In the genomic region with DNA sequence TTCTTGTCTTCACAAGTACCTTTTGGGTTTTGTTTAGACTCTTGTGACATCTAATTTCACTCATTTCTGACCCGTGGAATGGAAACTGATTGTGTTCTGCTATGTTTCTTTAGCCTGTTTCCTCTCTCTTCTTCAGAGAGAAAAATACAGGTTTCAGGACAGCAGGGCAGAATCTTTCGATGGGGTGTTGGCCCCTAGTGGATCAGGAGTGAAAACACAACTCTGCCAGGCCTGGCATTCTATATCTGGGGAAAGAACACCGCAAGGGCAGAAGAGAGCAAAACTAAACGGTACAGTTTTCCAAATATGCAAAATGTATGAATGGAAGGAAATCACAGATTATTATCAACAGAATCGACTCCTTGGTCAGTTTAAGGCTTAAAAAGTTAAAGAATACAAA, we compare ENCODE assay signal across 10 mouse cellular contexts. TPM values are rescaled to one million over a fixed set of nuclear protein-coding genes. Genes with fewer than 3 reads are reported as not detected.
DNase-seq lines count a peak whose midpoint lies in the region; ATAC-seq and TF ChIP-seq lines count a peak whose summit lies in the region.
"Had no signal": no experiment of that assay in that cellular context is flagged by ENCODE, and none has a peak within 500 bp of the region (broad histone marks: within the 10 kb centered on the region; RNA-seq: fewer than 3 reads in every experiment).

No protein-coding gene starts in this region.

- no peak overlapping the region for H3K4me2 ChIP-seq in liver, postnatal 0 days (ENCODE audit: low read depth, low read length)
- H3K4me2 ChIP-seq: limb, embryonic 12.5 days had no signal

- in situ Hi-C loops in Patski (cut with MboI; ENCODE audit: low pct_unique_long_range_greater_than_20kb), result no loop called here

- TF ChIP-seq EP300 in liver, postnatal 0 days (IDR thresholded peaks at IDR 0.05; ENCODE audit: low read depth), result no peak

- peak; percentile 98 for ATAC-seq in Patski
- ATAC-seq in liver, postnatal 0 days, result no peak
- ATAC-seq in megakaryocyte, adult 5-6 weeks (ENCODE audit: poor library complexity, severe bottlenecking), result no peak

- no peak overlapping the region for H3K4me3 ChIP-seq in liver, postnatal 0 days (ENCODE audit: low read depth, low read length)
- H3K4me3 ChIP-seq: erythroblast, embryonic 14.5 days; limb, embryonic 12.5 days had no signal

- no peak overlapping the region for H3K9ac ChIP-seq in liver, postnatal 0 days (replicated peaks)
- H3K9ac ChIP-seq: limb, embryonic 12.5 days had no signal

- TF ChIP-seq CTCF in Patski (IDR thresholded peaks at IDR 0.05), result peak; percentile 69
- TF ChIP-seq CTCF in liver, postnatal 0 days (IDR thresholded peaks at IDR 0.05; ENCODE audit: low read depth), result peak; percentile 46

- H3K4me1 ChIP-seq in liver, postnatal 0 days (ENCODE audit: insufficient read depth), result no peaks in the 10 kb centered on the region
- H3K4me1 ChIP-seq: limb, embryonic 12.5 days had no signal

- POLR2A ChIA-PET in Patski (lab: Charles Lee), result no interaction called here

- no peak overlapping the region for H3K27ac ChIP-seq in liver, postnatal 0 days (ENCODE audit: low read depth)
- H3K27ac ChIP-seq: limb, embryonic 12.5 days had no signal

- no peaks in the 10 kb centered on the region for H3K9me3 ChIP-seq in liver, postnatal 0 days (ENCODE audit: low read length)
- H3K9me3 ChIP-seq: limb, embryonic 12.5 days had no signal

- CTCF ChIA-PET in Patski (lab: Charles Lee), result interaction anchor here (1.0 kb wide), 1 partner anchor 15 kb away, joined by 3 read pairs; no protein-coding TSS in a partner anchor

- peaks cover 16% of the 10 kb centered on the region for H3K27me3 ChIP-seq in Patski
- no peaks in the 10 kb centered on the region for H3K27me3 ChIP-seq in liver, postnatal 0 days (ENCODE audit: insufficient read depth, low read length)
- H3K27me3 ChIP-seq: limb, embryonic 12.5 days had no signal

- WGBS in liver, postnatal 0 days (ENCODE audit: insufficient replicate concordance), result 25% methylated on average over 5 of the region's 5 CpGs

- peak; percentile 5 to 14 for DNase-seq in cerebellum, adult 18-20 months
- no peak for DNase-seq in cerebellum, adult 9-10 months
- peak; percentile 6 for DNase-seq in layer of hippocampus, adult 11-12 months (ENCODE audit: low spot score)
- no peak for DNase-seq in layer of hippocampus, postnatal 36 days
- DNase-seq in Patski (ENCODE audit: low read depth, low spot score), result no peak
- DNase-seq in liver, postnatal 0 days, result no peak
- DNase-seq in ovary, postnatal 10 days (ENCODE audit: low spot score), result no peak

- H3K36me3 ChIP-seq in liver, postnatal 0 days (replicated peaks; ENCODE audit: insufficient read depth, low read length), result no peaks in the 10 kb centered on the region
- H3K36me3 ChIP-seq: limb, embryonic 12.5 days had no signal

RNA-seq across cellular contexts. Expression of a gene that starts 12.8 kb away (rescaled TPM):
- under 1 TPM; 0.30 to 0.51 TPM for total RNA-seq in layer of hippocampus, postnatal 36 days (2021)
- 18.3 TPM for polyA plus RNA-seq in Patski (2021)
- 10.8 and 13.6 TPM in 2 replicates for polyA plus RNA-seq in liver, postnatal 0 days (2015; fragmentation: Nextera tagmentation; extraction: Ambion mirVana)
- total RNA-seq in megakaryocyte, adult 5-6 weeks (2015), result 22.8 and 27.0 TPM in 2 replicates
- total RNA-seq in megakaryocyte, adult 5-6 weeks (2017), result 16.3 and 20.8 TPM in 2 replicates

RNA-seq across cellular contexts. Expression of a gene that starts 52.6 kb away (rescaled TPM):
- total RNA-seq in layer of hippocampus, postnatal 36 days (2021), result not detected
- polyA plus RNA-seq in Patski (2021), result not detected
- polyA plus RNA-seq in liver, postnatal 0 days (2015; fragmentation: Nextera tagmentation; extraction: Ambion mirVana), result not detected in 2 replicates
- total RNA-seq in megakaryocyte, adult 5-6 weeks (2015), result not detected in 2 replicates
- total RNA-seq in megakaryocyte, adult 5-6 weeks (2017), result not detected in 2 replicates
- polyA plus RNA-seq: erythroblast, embryonic 14.5 days; limb, embryonic 12.5 days had no signal

Comparison
In these comparisons a context has a peak if more than half of its experiments do, and no peak if none do; other contexts are left out.
1. DNase-seq: peak in cerebellum, adult 18-20 months (2 of 2) and layer of hippocampus, adult 11-12 months (single experiment); none in cerebellum, adult 9-10 months (single experiment), layer of hippocampus, postnatal 36 days (0 of 2), Patski (single experiment), liver, postnatal 0 days (single experiment) and ovary, postnatal 10 days (single experiment).
2. RNA of a gene that starts 12.8 kb away (total RNA-seq): 16.3 to 27.0 TPM in megakaryocyte, adult 5-6 weeks; 0.30 to 0.51 TPM in layer of hippocampus, postnatal 36 days; every median in the first group is over 10 times any median in the second.